Mouse (Mus musculus) erythroblast, embryonic 14.5 days (primary cell): ENCODE measurements around the gene C3.

Source experiments
- GATA1 ChIP-seq: IDR thresholded peaks from 2 replicates; pipeline ENCODE4 v1.6.1; 2012; ENCODE audit warnings: low read length, inconsistent platforms, mixed read lengths
- TAL1 ChIP-seq: IDR thresholded peaks from 3 replicates; pipeline ENCODE4 v1.6.1; 2012; ENCODE audit warnings: low read length, inconsistent platforms, mixed read lengths

- TF ChIP-seq GATA1 = no peak
- no peak for TF ChIP-seq TAL1
Measured at GRCm38 (mm10) chr17:57275111-57275996, 47.4 kb upstream of the C3 start.
